Mouse (Mus musculus) hindbrain, embryonic 11.5 days (tissue): Measurements from ENCODE around the gene Gsap. TPM values are rescaled to one million over a fixed set of nuclear protein-coding genes. Genes with fewer than 3 reads are reported as not detected.

Experiments
- ATAC-seq: fragments of 200-750 bp; cut with Nextera tagmentation; 2 replicates; pipeline ENCODE4 v1.8.0; 2017; ENCODE audit warnings: mild to moderate bottlenecking, moderate TSS enrichment, moderate library complexity; ENCODE audit not compliant: low FRiP score
- DNase-seq: peaks from one replicate; pipeline ENCODE4 v3.0.0-alpha.2; 2015; ENCODE audit warnings: low spot score
- H3K27ac ChIP-seq: fragments of 300-500 bp; sonication (generic); 2 replicates; pipeline ENCODE4 v1.5.1; 2014; ENCODE audit warnings: mild to moderate bottlenecking, low read depth, low read length
- H3K27me3 ChIP-seq: fragments of 300-500 bp; sonication (generic); 2 replicates; pipeline ENCODE4 v1.6.1; 2014; ENCODE audit warnings: mild to moderate bottlenecking, low read length, moderate library complexity, mixed read lengths; ENCODE audit not compliant: control insufficient read depth, insufficient read depth
- H3K36me3 ChIP-seq: fragments of 300-500 bp; sonication (generic); 2 replicates; pipeline ENCODE4 v1.6.1; 2014; ENCODE audit warnings: mild to moderate bottlenecking, low read length, moderate library complexity, mixed read lengths; ENCODE audit not compliant: control insufficient read depth, insufficient read depth
- H3K4me1 ChIP-seq: fragments of 300-500 bp; sonication (generic); replicated peaks from 2 replicates; pipeline ENCODE4 v1.6.1; 2014; ENCODE audit warnings: low read length, mixed read lengths; ENCODE audit not compliant: control insufficient read depth, insufficient read depth
- H3K4me2 ChIP-seq: fragments of 300-500 bp; sonication (generic); replicated peaks from 2 replicates; pipeline ENCODE4 v1.6.1; 2014; ENCODE audit warnings: mild to moderate bottlenecking, low read depth, low read length
- H3K4me3 ChIP-seq: fragments of 300-500 bp; sonication (generic); 2 replicates; pipeline ENCODE4 v1.5.1; 2014; ENCODE audit warnings: low read depth, low read length
- H3K9ac ChIP-seq: fragments of 300-500 bp; sonication (generic); 2 replicates; pipeline ENCODE4 v1.6.1; 2014; ENCODE audit warnings: low read depth, low read length
- H3K9me3 ChIP-seq: fragments of 300-500 bp; sonication (generic); 2 replicates; pipeline ENCODE4 v1.6.1; 2016; ENCODE audit warnings: low read length; ENCODE audit not compliant: control insufficient read depth
- WGBS: fragments of 180-500 bp; shearing (Covaris S2); extraction: QIAGEN DNeasy Blood & Tissue Kit; methylation state at CpG from one replicate; pipeline ENCODE4 v1.1.7; 2014; 5-methylcytosine and 5-hydroxymethylcytosine counted together
- polyA plus RNA-seq: library from polyadenylated mRNA; unstranded; fragments of >200 nt; fragmentation: Nextera tagmentation; extraction: Ambion mirVana; gene quantifications from 2 replicates; pipeline ENCODE4 v1.2.1, GENCODE M21; 2014

The Gsap gene
- polyA plus RNA-seq, 1 experiment from 2014 or later: 2.3 TPM

GRCm38 (mm10) chr5:21232876-21233275 is 46.8 kb downstream of the Gsap start:
- whole genome bisulfite sequencing: 91% methylated on average over 6 of the region's 6 CpGs
- Histone ChIP-seq H3K27ac (no peak overlapping the region), H3K4me1 (no peaks in the 10 kb centered on the region), H3K27me3 (no peaks in the 10 kb centered on the region), H3K9ac (no peak overlapping the region), H3K9me3 (no peaks in the 10 kb centered on the region), H3K36me3 (no peaks in the 10 kb centered on the region), H3K4me2 (no peak overlapping the region), H3K4me3 (no peak overlapping the region)
- ATAC-seq (no peak), DNase-seq (no peak)

- ATAC-seq (no peak), DNase-seq (no peak)
- no peak overlapping the region for H3K4me3 ChIP-seq
- no peak overlapping the region for H3K4me2 ChIP-seq
- 80% methylated on average over 1 of the region's 1 CpGs for WGBS
- H3K9me3 ChIP-seq: no peaks in the 10 kb centered on the region
- no peak overlapping the region for H3K9ac ChIP-seq
- no peaks in the 10 kb centered on the region for H3K36me3 ChIP-seq
- no peak overlapping the region for H3K27ac ChIP-seq
- no peaks in the 10 kb centered on the region for H3K27me3 ChIP-seq
- no peaks in the 10 kb centered on the region for H3K4me1 ChIP-seq
Measured at GRCm38 (mm10) chr5:21244575-21244974, 58.5 kb downstream of the Gsap start.

GRCm38 (mm10) chr5:21245241-21245640 is 59.2 kb downstream of the Gsap start:
- DNase-seq: no peak
- 82% methylated on average over 1 of the region's 1 CpGs for WGBS
- H3K4me3 ChIP-seq: no peak overlapping the region
- no peak for ATAC-seq
- no peaks in the 10 kb centered on the region for H3K4me1 ChIP-seq
- H3K9ac ChIP-seq: no peak overlapping the region
- no peaks in the 10 kb centered on the region for H3K36me3 ChIP-seq
- H3K4me2 ChIP-seq: no peak overlapping the region
- H3K9me3 ChIP-seq: no peaks in the 10 kb centered on the region
- no peaks in the 10 kb centered on the region for H3K27me3 ChIP-seq
- H3K27ac ChIP-seq: no peak overlapping the region

- Histone ChIP-seq H3K36me3 (no peaks in the 10 kb centered on the region), H3K4me2 (no peak overlapping the region), H3K9ac (no peak overlapping the region), H3K27me3 (no peaks in the 10 kb centered on the region), H3K9me3 (no peaks in the 10 kb centered on the region), H3K4me1 (no peaks in the 10 kb centered on the region), H3K27ac (no peak overlapping the region), H3K4me3 (no peak overlapping the region)
- DNase-seq (no peak), ATAC-seq (no peak)
- 73% methylated on average over 6 of the region's 6 CpGs for WGBS
Measured at GRCm38 (mm10) chr5:21246794-21247193, 60.7 kb downstream of the Gsap start.

- DNase-seq (no peak), ATAC-seq (no peak)
- Histone ChIP-seq H3K4me2 (no peak overlapping the region), H3K27me3 (no peaks in the 10 kb centered on the region), H3K4me3 (no peak overlapping the region), H3K36me3 (no peaks in the 10 kb centered on the region), H3K9me3 (no peaks in the 10 kb centered on the region), H3K9ac (no peak overlapping the region), H3K27ac (no peak overlapping the region), H3K4me1 (no peaks in the 10 kb centered on the region)
- WGBS: 79% methylated on average over 2 of the region's 2 CpGs
Measured at GRCm38 (mm10) chr5:21247916-21248315, 61.9 kb downstream of the Gsap start.

- 84% methylated on average over 5 of the region's 5 CpGs for WGBS
- Histone ChIP-seq H3K36me3 (no peaks in the 10 kb centered on the region), H3K4me2 (no peak overlapping the region), H3K9ac (no peak overlapping the region), H3K4me1 (no peaks in the 10 kb centered on the region), H3K4me3 (no peak overlapping the region), H3K27me3 (no peaks in the 10 kb centered on the region), H3K9me3 (no peaks in the 10 kb centered on the region), H3K27ac (no peak overlapping the region)
- DNase-seq (no peak), ATAC-seq (no peak)
Measured at GRCm38 (mm10) chr5:21248834-21249233, 62.8 kb downstream of the Gsap start.

GRCm38 (mm10) chr5:21254731-21255525 is 68.9 kb downstream of the Gsap start:
- H3K9ac ChIP-seq: no peak overlapping the region
- H3K4me3 ChIP-seq: no peak overlapping the region
- H3K27me3 ChIP-seq: no peaks in the 10 kb centered on the region
- H3K9me3 ChIP-seq: no peaks in the 10 kb centered on the region
- ATAC-seq (no peak), DNase-seq (no peak)
- no peaks in the 10 kb centered on the region for H3K36me3 ChIP-seq
- no peaks in the 10 kb centered on the region for H3K4me1 ChIP-seq
- no peak overlapping the region for H3K27ac ChIP-seq
- no peak overlapping the region for H3K4me2 ChIP-seq
- 92% methylated on average over 12 of the region's 12 CpGs for WGBS

GRCm38 (mm10) chr5:21255551-21256132 is 69.6 kb downstream of the Gsap start:
- Histone ChIP-seq H3K36me3 (no peaks in the 10 kb centered on the region), H3K9me3 (no peaks in the 10 kb centered on the region), H3K27me3 (no peaks in the 10 kb centered on the region), H3K4me3 (no peak overlapping the region), H3K27ac (no peak overlapping the region), H3K4me1 (no peaks in the 10 kb centered on the region), H3K4me2 (no peak overlapping the region), H3K9ac (no peak overlapping the region)
- no peak for ATAC-seq
- WGBS: 90% methylated on average over 5 of the region's 5 CpGs
- no peak for DNase-seq

- DNase-seq (no peak), ATAC-seq (no peak)
- Histone ChIP-seq H3K27me3 (no peaks in the 10 kb centered on the region), H3K9ac (no peak overlapping the region), H3K4me3 (no peak overlapping the region), H3K4me1 (no peaks in the 10 kb centered on the region; the same call in 1 of the 2 replicates), H3K36me3 (no peaks in the 10 kb centered on the region), H3K27ac (no peak overlapping the region), H3K9me3 (no peaks in the 10 kb centered on the region), H3K4me2 (no peak overlapping the region)
- WGBS: 68% methylated on average over 4 of the region's 4 CpGs
Measured at GRCm38 (mm10) chr5:21257126-21257525, 71.1 kb downstream of the Gsap start.
